Mouse (Mus musculus) spleen, embryonic (tissue): ENCODE data around the gene Actrt3.

ENCODE experiments used
- CTCF ChIA-PET: fragments of 350-600 bp; sonication (Branson Sonifier 250); formaldehyde crosslinking; loops from one replicate; lab custom pipeline; 2022; lab: Charles Lee

Actrt3 gene

GRCm38 (mm10) chr3:30599711-30600545 is at the start of gene Actrt3:
TSS of gene Actrt3 (minus strand) at chr3:30599939.
- CTCF ChIA-PET: interaction anchor here (0.7 kb wide), 1 partner anchor 89 kb away, joined by 3 read pairs; no protein-coding TSS in a partner anchor

GRCm38 (mm10) chr3:30648466-30648865 is 48.7 kb upstream of the Actrt3 start:
- CTCF ChIA-PET: no interaction called here

GRCm38 (mm10) chr3:30647440-30648090 is 47.8 kb upstream of the Actrt3 start, which contains the start of gene Lrrc34:
TSS of gene Lrrc34 (minus strand) at chr3:30647869.
- CTCF ChIA-PET: no interaction called here

- CTCF ChIA-PET: no interaction called here
Observed at GRCm38 (mm10) chr3:30646761-30647160, 47.0 kb upstream of the Actrt3 start.

- CTCF ChIA-PET: interaction anchor here (0.5 kb wide), 1 partner anchor 451 kb away, joined by 4 read pairs; the partner anchor contains the start of gene Skil
Observed at GRCm38 (mm10) chr3:30644207-30644606, 44.5 kb upstream of the Actrt3 start, which contains the start of gene Lrriq4. TSS of gene Lrriq4 (plus strand) at chr3:30644507.

- CTCF ChIA-PET: no interaction called here
Observed at GRCm38 (mm10) chr3:30635629-30636028, 35.9 kb upstream of the Actrt3 start.

GRCm38 (mm10) chr3:30633681-30634080 is 33.9 kb upstream of the Actrt3 start:
- CTCF ChIA-PET: no interaction called here

- CTCF ChIA-PET: interaction anchor here (0.6 kb wide), 1 partner anchor 32 kb away, joined by 7 read pairs; no protein-coding TSS in a partner anchor
Observed at GRCm38 (mm10) chr3:30620132-30620531, 20.4 kb upstream of the Actrt3 start.

GRCm38 (mm10) chr3:30610930-30611329 is 11.2 kb upstream of the Actrt3 start:
- CTCF ChIA-PET: interaction anchor here (0.5 kb wide), 1 partner anchor 1918 kb away, joined by 7 read pairs; no protein-coding TSS in a partner anchor

- CTCF ChIA-PET: no interaction called here
Observed at GRCm38 (mm10) chr3:30608999-30609398, 9.3 kb upstream of the Actrt3 start.

- CTCF ChIA-PET: interaction anchor here (1.1 to 1.2 kb wide), 2 partner anchors 11 to 191 kb away, joined by 3 read pairs; no protein-coding TSS in a partner anchor
Observed at GRCm38 (mm10) chr3:30603256-30603655, 3.5 kb upstream of the Actrt3 start.

GRCm38 (mm10) chr3:30602740-30603098 is 3.0 kb upstream of the Actrt3 start:
- CTCF ChIA-PET: interaction anchor here (1.1 to 1.2 kb wide), 2 partner anchors 11 to 191 kb away, joined by 3 read pairs; no protein-coding TSS in a partner anchor

GRCm38 (mm10) chr3:30602065-30602739 is 2.5 kb upstream of the Actrt3 start, which contains the start of gene Mynn:
TSS of gene Mynn (plus strand) at chr3:30602065.
- CTCF ChIA-PET: interaction anchor here (1.2 kb wide), 1 partner anchor 192 kb away, joined by 3 read pairs; no protein-coding TSS in a partner anchor

- CTCF ChIA-PET: no interaction called here
Observed at GRCm38 (mm10) chr3:30601610-30602064, 1.9 kb upstream of the Actrt3 start.

GRCm38 (mm10) chr3:30601175-30601574 is 1.4 kb upstream of the Actrt3 start:
- CTCF ChIA-PET: no interaction called here

GRCm38 (mm10) chr3:30600717-30601116 is 978 bp upstream of the Actrt3 start:
- CTCF ChIA-PET: no interaction called here

GRCm38 (mm10) chr3:30597271-30597670 is 2.5 kb downstream of the Actrt3 start:
- CTCF ChIA-PET: no interaction called here

GRCm38 (mm10) chr3:30595111-30595832 is 4.5 kb downstream of the Actrt3 start:
- CTCF ChIA-PET: no interaction called here

- CTCF ChIA-PET: interaction anchor here (0.6 to 0.7 kb wide), 2 partner anchors 199 to 423 kb away, joined by 4 to 14 read pairs; partner anchors contain the start of gene Sec62
Observed at GRCm38 (mm10) chr3:30593719-30594485, 5.8 kb downstream of the Actrt3 start.

GRCm38 (mm10) chr3:30592418-30592853 is 7.3 kb downstream of the Actrt3 start:
- CTCF ChIA-PET: interaction anchor here (0.6 kb wide), 2 partner anchors 11 to 1697 kb away, joined by 3 to 4 read pairs; no protein-coding TSS in a partner anchor
